Mouse (Mus musculus) G1E (cell line): Measurements from ENCODE around the gene Wnk2. TPM values are rescaled to one million over a fixed set of nuclear protein-coding genes. Genes with fewer than 3 reads are reported as not detected.

Source experiments
- ATAC-seq: 2 replicates; pipeline ENCODE4 v1.8.0; 2016; ENCODE audit warnings: mild to moderate bottlenecking; ENCODE audit not compliant: insufficient number of reproducible peaks, poor library complexity, low FRiP score, severe bottlenecking; ENCODE audit errors: extremely low read depth
- DNase-seq: peaks from one replicate; pipeline ENCODE4 v3.0.0; 2012; ENCODE audit warnings: low spot score
- H3K27me3 ChIP-seq: 2 replicates; pipeline ENCODE4 v1.6.1; 2012; ENCODE audit warnings: mild to moderate bottlenecking, low read length, inconsistent platforms; ENCODE audit not compliant: insufficient read depth
- H3K36me3 ChIP-seq: replicated peaks from 2 replicates; pipeline ENCODE3; 2012; ENCODE audit warnings: mild to moderate bottlenecking, inconsistent platforms
- H3K4me1 ChIP-seq: 2 replicates; pipeline ENCODE4 v1.6.1; 2012; ENCODE audit warnings: low read depth, low read length, inconsistent platforms, mixed read lengths; ENCODE audit not compliant: insufficient read depth
- H3K4me3 ChIP-seq: 2 replicates; pipeline ENCODE4 v1.5.1; 2012; ENCODE audit warnings: low read depth, mild to moderate bottlenecking, inconsistent platforms, low read length, moderate library complexity, mixed read lengths
- H3K9me3 ChIP-seq: replicated peaks from 2 replicates; pipeline ENCODE4 v1.6.1; 2012; ENCODE audit warnings: inconsistent platforms
- CTCF ChIP-seq: IDR thresholded peaks from 2 replicates; pipeline ENCODE4 v1.5.1; 2012; ENCODE audit warnings: low read depth, low read length, inconsistent platforms, mixed read lengths
- GATA1 ChIP-seq: IDR thresholded peaks from 2 replicates; pipeline ENCODE4 v1.6.1; 2012; ENCODE audit warnings: borderline replicate concordance, low read length, inconsistent platforms, mixed read lengths
- GATA2 ChIP-seq: IDR thresholded peaks from 2 replicates; pipeline ENCODE4 v1.6.1; 2012; ENCODE audit warnings: low read depth, low read length, inconsistent platforms, borderline replicate concordance
- POLR2AphosphoS5 ChIP-seq: IDR thresholded peaks from 2 replicates; pipeline ENCODE4 v1.6.1; 2012; ENCODE audit warnings: low read depth, low read length, inconsistent platforms; ENCODE audit not compliant: insufficient replicate concordance
- TAL1 ChIP-seq: conservative IDR thresholded peaks from 2 replicates; pipeline ENCODE4 v1.6.1; 2012; ENCODE audit warnings: low read depth, low read length, inconsistent platforms, mixed read lengths
- polyA plus RNA-seq: library from polyadenylated mRNA; stranded (reverse); fragments of >175 nt; gene quantifications from 2 replicates; pipeline ENCODE4 v1.2.3, GENCODE M21; 2012
- total RNA-seq, 2 experiments: library from RNA; stranded (forward) in 1 of 2; stranded (reverse) in 1 of 2; fragments of 200-1000 nt in 1 of 2; fragments of >200 nt in 1 of 2; fragmentation: Nextera tagmentation in 1 of 2; gene quantifications; 2 replicates each; pipeline ENCODE4 v1.2.3; 2014 to 2017

The Wnk2 gene
- total and polyA plus RNA-seq, 3 experiments = 0.05 TPM; not detected in 2

- no peak for ATAC-seq
- Histone ChIP-seq H3K4me3 (no peak overlapping the region), H3K27me3 (peaks cover 4% of the 10 kb centered on the region; the same call in 1 of the 2 replicates), H3K9me3 (no peaks in the 10 kb centered on the region), H3K4me1 (no peaks in the 10 kb centered on the region), H3K36me3 (no peaks in the 10 kb centered on the region)
- no peak for DNase-seq
- TF ChIP-seq POLR2AphosphoS5 = no peak
- no peak for TF ChIP-seq GATA2
- no peak for TF ChIP-seq TAL1
- TF ChIP-seq CTCF = no peak
- TF ChIP-seq GATA1 = no peak
These were observed 74.5 kb downstream of the Wnk2 start for GRCm38 (mm10) chr13:49073295-49073694.

GRCm38 (mm10) chr13:49071861-49072260 is 76.0 kb downstream of the Wnk2 start:
- peaks cover 4% of the 10 kb centered on the region; the same call in 1 of the 2 replicates for H3K27me3 ChIP-seq
- H3K4me3 ChIP-seq = no peak overlapping the region
- no peaks in the 10 kb centered on the region for H3K4me1 ChIP-seq
- no peak for DNase-seq
- ATAC-seq = no peak
- no peaks in the 10 kb centered on the region for H3K9me3 ChIP-seq
- TF ChIP-seq GATA1 = no peak
- TF ChIP-seq CTCF = no peak
- TF ChIP-seq POLR2AphosphoS5 = no peak
- TF ChIP-seq TAL1 = no peak
- no peak for TF ChIP-seq GATA2
- no peaks in the 10 kb centered on the region for H3K36me3 ChIP-seq

- Histone ChIP-seq H3K36me3 (no peaks in the 10 kb centered on the region), H3K4me3 (no peak overlapping the region), H3K9me3 (no peaks in the 10 kb centered on the region), H3K4me1 (no peaks in the 10 kb centered on the region), H3K27me3 (no peaks in the 10 kb centered on the region; the same call in 1 of the 2 replicates)
- DNase-seq (no peak), ATAC-seq (no peak)
- TF ChIP-seq CTCF = no peak
- TF ChIP-seq GATA2 = no peak
- TF ChIP-seq GATA1 = no peak
- TF ChIP-seq TAL1 = no peak
- no peak for TF ChIP-seq POLR2AphosphoS5
These were observed 77.8 kb downstream of the Wnk2 start for GRCm38 (mm10) chr13:49069979-49070378.

- TF ChIP-seq GATA1 = no peak
- no peak for TF ChIP-seq POLR2AphosphoS5
- no peak for TF ChIP-seq CTCF
- TF ChIP-seq TAL1 = no peak
- TF ChIP-seq GATA2 = no peak
- Histone ChIP-seq H3K36me3 (no peaks in the 10 kb centered on the region), H3K4me3 (no peak overlapping the region), H3K4me1 (no peaks in the 10 kb centered on the region), H3K27me3 (no peaks in the 10 kb centered on the region; the same call in 1 of the 2 replicates), H3K9me3 (no peaks in the 10 kb centered on the region)
- ATAC-seq = no peak
- DNase-seq = no peak
These were observed 78.4 kb downstream of the Wnk2 start for GRCm38 (mm10) chr13:49069393-49069792.

- Histone ChIP-seq H3K4me1 (no peaks in the 10 kb centered on the region), H3K9me3 (no peaks in the 10 kb centered on the region), H3K4me3 (no peak overlapping the region), H3K27me3 (peaks cover 6% of the 10 kb centered on the region; the same call in 1 of the 2 replicates), H3K36me3 (no peaks in the 10 kb centered on the region)
- ATAC-seq (no peak), DNase-seq (no peak)
- TF ChIP-seq TAL1 (no peak), POLR2AphosphoS5 (no peak), CTCF (no peak), GATA2 (no peak), GATA1 (no peak)
These were observed 83.6 kb downstream of the Wnk2 start for GRCm38 (mm10) chr13:49064257-49064656.

- no peaks in the 10 kb centered on the region for H3K9me3 ChIP-seq
- TF ChIP-seq GATA2 (no peak), TAL1 (no peak), POLR2AphosphoS5 (no peak), GATA1 (no peak), CTCF (no peak)
- DNase-seq (no peak), ATAC-seq (no peak)
- no peaks in the 10 kb centered on the region for H3K36me3 ChIP-seq
- no peak overlapping the region for H3K4me3 ChIP-seq
- no peaks in the 10 kb centered on the region for H3K4me1 ChIP-seq
- H3K27me3 ChIP-seq = peaks cover 6% of the 10 kb centered on the region; the same call in 1 of the 2 replicates
These were observed 87.4 kb downstream of the Wnk2 start for GRCm38 (mm10) chr13:49060456-49060855.

GRCm38 (mm10) chr13:49058528-49058927 is 89.3 kb downstream of the Wnk2 start:
- TF ChIP-seq CTCF = no peak
- TF ChIP-seq TAL1 = no peak
- TF ChIP-seq GATA2 = no peak
- no peak for TF ChIP-seq POLR2AphosphoS5
- no peak for TF ChIP-seq GATA1
- Histone ChIP-seq H3K9me3 (no peaks in the 10 kb centered on the region), H3K36me3 (no peaks in the 10 kb centered on the region), H3K4me3 (no peak overlapping the region), H3K4me1 (no peaks in the 10 kb centered on the region), H3K27me3 (peaks cover 6% of the 10 kb centered on the region; the same call in 1 of the 2 replicates)
- DNase-seq (no peak), ATAC-seq (no peak)
